Mouse (Mus musculus): Measurements from ENCODE around the gene Spata32.

- no peak for TF ChIP-seq ETS1 (conservative IDR thresholded peaks at IDR 0.05; ENCODE audit: low read depth, low read length)
- TF ChIP-seq MXI1 (IDR thresholded peaks at IDR 0.05; ENCODE audit: low read depth, low read length), result no peak
- TF ChIP-seq USF1 (IDR thresholded peaks at IDR 0.05; ENCODE audit: low read depth, low read length), result no peak
- no peak for TF ChIP-seq CTCF (conservative IDR thresholded peaks at IDR 0.05 in 1 of 2, IDR thresholded peaks at IDR 0.05 in 1 of 2; ENCODE audit: low read depth in 2 of 2, low read length in 2 of 2)
- TF ChIP-seq E2F4 (IDR thresholded peaks at IDR 0.05; ENCODE audit: insufficient replicate concordance, low read depth, low read length), result no peak
- no peak for TF ChIP-seq POLR2A (IDR thresholded peaks at IDR 0.05; ENCODE audit: low read depth, low read length)
- no peak for TF ChIP-seq SIN3A (IDR thresholded peaks at IDR 0.05; ENCODE audit: low read length)
- TF ChIP-seq ZC3H11A (IDR thresholded peaks at IDR 0.05; ENCODE audit: low read depth, low read length), result no peak
Observed at GRCm38 (mm10) chr11:103195656-103196055, 22.6 kb downstream of the Spata32 start.

Measured in CH12.LX (cell line).